Mouse (Mus musculus) C2C12 (cell line): ENCODE results near the gene Rab19. TPM values are rescaled to one million over a fixed set of nuclear protein-coding genes. Genes with fewer than 3 reads are reported as not detected.
A peak's percentile ranks its signal among the peaks of the same experiment; 100 is the strongest.
"Not testable (repeated sequence)": the region's sequence is repeated elsewhere in the genome, so short reads cannot be mapped to it uniquely, and the experiment has no call there.

Experiments
- H3K27me3 ChIP-seq: one replicate; pipeline ENCODE4 v1.6.1; 2011; ENCODE audit not compliant: control insufficient read depth, insufficient read depth, insufficient read length
- H3K36me3 ChIP-seq: one replicate; pipeline ENCODE4 v1.6.1; 2011; ENCODE audit not compliant: control insufficient read depth, insufficient read depth
- H3K4me3 ChIP-seq: one replicate; pipeline ENCODE4 v1.5.1; 2011; ENCODE audit warnings: mild to moderate bottlenecking, control low read depth; ENCODE audit not compliant: poor library complexity, insufficient read depth, severe bottlenecking
- H3K79me2 ChIP-seq: one replicate; pipeline ENCODE4 v1.6.1; 2011; ENCODE audit not compliant: control insufficient read depth, insufficient read depth
- H3K79me3 ChIP-seq: one replicate; pipeline ENCODE4 v1.6.1; 2011; ENCODE audit warnings: low read depth, control low read depth
- H3ac ChIP-seq: one replicate; pipeline ENCODE3; 2011; ENCODE audit warnings: low read depth; ENCODE audit not compliant: control insufficient read depth, insufficient read length
- CEBPB ChIP-seq: IDR thresholded peaks from one replicate; pipeline ENCODE4 v1.6.1; 2011; ENCODE audit warnings: low read depth, mild to moderate bottlenecking, control low read depth, moderate library complexity
- CTCF ChIP-seq: IDR thresholded peaks from one replicate; pipeline ENCODE4 v1.5.1; 2011; ENCODE audit not compliant: control insufficient read depth, insufficient read depth, insufficient read length
- FOSL1 ChIP-seq: IDR thresholded peaks from one replicate; pipeline ENCODE4 v1.8.0; 2011; ENCODE audit warnings: mild to moderate bottlenecking, low read length; ENCODE audit not compliant: poor library complexity, insufficient read depth, severe bottlenecking
- MAX ChIP-seq: IDR thresholded peaks from one replicate; pipeline ENCODE4 v1.6.1; 2011; ENCODE audit warnings: mild to moderate bottlenecking, control low read depth
- MYOD1 ChIP-seq: IDR thresholded peaks from one replicate; pipeline ENCODE4 v1.6.1; 2011; ENCODE audit warnings: low read depth; ENCODE audit not compliant: control insufficient read depth, insufficient read length
- MYOG ChIP-seq: IDR thresholded peaks from one replicate; pipeline ENCODE4 v1.6.1; 2011; ENCODE audit not compliant: control insufficient read depth, insufficient read length; ENCODE audit errors: extremely low read depth
- USF1 ChIP-seq: IDR thresholded peaks from one replicate; pipeline ENCODE4 v1.6.1; 2011; ENCODE audit warnings: low read depth, mild to moderate bottlenecking, control low read depth, moderate library complexity
- polyA plus RNA-seq: library from polyadenylated mRNA; unstranded; fragments of >200 nt; fragmentation: generic; extraction: Trizol; gene quantifications from one replicate; pipeline ENCODE4 v1.2.1, GENCODE M21; 2012; ENCODE audit warnings: missing spikeins

Rab19 gene
- polyA plus RNA-seq, 1 experiment: not detected

- Histone ChIP-seq H3K36me3 (peaks cover 5% of the 10 kb centered on the region), H3K79me2 (no peaks in the 10 kb centered on the region), H3K4me3 (no peak overlapping the region), H3ac (no peak overlapping the region), H3K27me3 (no peaks in the 10 kb centered on the region), H3K79me3 (no peaks in the 10 kb centered on the region)
- TF ChIP-seq CTCF (no peak), MAX (no peak), USF1 (no peak), MYOG (no peak), CEBPB (no peak), FOSL1 (no peak), MYOD1 (no peak)
Observed at GRCm38 (mm10) chr6:39406480-39406879, 25.5 kb downstream of the Rab19 start.

- TF ChIP-seq CEBPB: no peak
- no peak for TF ChIP-seq MYOG
- no peak for TF ChIP-seq FOSL1
- TF ChIP-seq MYOD1: no peak
- no peak for TF ChIP-seq MAX
- TF ChIP-seq USF1: no peak
- no peak for TF ChIP-seq CTCF
- Histone ChIP-seq H3K79me3 (peaks cover 4% of the 10 kb centered on the region), H3K79me2 (peaks cover 22% of the 10 kb centered on the region), H3K36me3 (no peaks in the 10 kb centered on the region), H3K27me3 (no peaks in the 10 kb centered on the region), H3K4me3 (no peak overlapping the region), H3ac (no peak overlapping the region)
Observed at GRCm38 (mm10) chr6:39414106-39414505, 33.1 kb downstream of the Rab19 start.

- Histone ChIP-seq H3K79me3 (peaks cover 4% of the 10 kb centered on the region), H3K4me3 (no peak overlapping the region), H3K27me3 (no peaks in the 10 kb centered on the region), H3ac (no peak overlapping the region), H3K79me2 (peaks cover 22% of the 10 kb centered on the region), H3K36me3 (no peaks in the 10 kb centered on the region)
- TF ChIP-seq CEBPB (no peak), MYOG (no peak), USF1 (no peak), MYOD1 (no peak)
Observed at GRCm38 (mm10) chr6:39415762-39416161, 34.8 kb downstream of the Rab19 start.

DNA sequence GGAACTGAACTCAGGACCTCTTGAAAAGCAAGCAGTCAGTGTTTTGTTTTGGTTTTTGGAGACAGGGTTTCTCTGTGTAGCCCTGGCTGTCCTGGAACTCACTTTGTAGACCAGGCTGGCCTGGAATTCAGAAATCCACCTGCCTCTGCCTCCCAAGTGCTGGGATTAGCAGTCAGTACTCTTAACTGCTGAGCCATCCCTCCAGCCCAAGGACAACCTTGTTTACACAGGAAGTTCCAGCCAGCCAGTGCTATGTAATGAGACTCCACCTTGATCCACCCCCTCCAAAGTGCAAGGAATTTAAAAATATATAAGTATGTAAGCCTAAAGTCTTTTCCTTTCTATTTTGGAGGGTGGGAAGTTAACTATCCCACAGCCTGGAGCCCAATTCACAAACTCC lies 35.7 kb downstream of the Rab19 start:
- not testable (repeated sequence) for H3ac ChIP-seq, H3K79me3 ChIP-seq, H3K36me3 ChIP-seq, H3K4me3 ChIP-seq, H3K27me3 ChIP-seq
- peaks cover 22% of the 10 kb centered on the region for H3K79me2 ChIP-seq

- Histone ChIP-seq H3K27me3 (no peaks in the 10 kb centered on the region), H3K4me3 (peak overlapping the region; percentile 84), H3ac (peak overlapping the region; percentile 53), H3K79me2 (peaks cover 4% of the 10 kb centered on the region), H3K36me3 (no peaks in the 10 kb centered on the region), H3K79me3 (peaks cover 1% of the 10 kb centered on the region)
- TF ChIP-seq MAX (no peak), MYOD1 (no peak), CTCF (no peak), CEBPB (no peak), MYOG (no peak), FOSL1 (no peak), USF1 (no peak)
Observed at GRCm38 (mm10) chr6:39419386-39419850, 38.4 kb downstream of the Rab19 start.

- no peaks in the 10 kb centered on the region for H3K36me3 ChIP-seq
Observed at GRCm38 (mm10) chr6:39419851-39420721, 39.1 kb downstream of the Rab19 start, which contains the start of gene Mkrn1. Gene Mkrn1, minus strand, starts transcription at chr6:39420462.

More at GRCm38 (mm10) chr6:39419851-39420721, 39.1 kb downstream of the Rab19 start, which contains the start of gene Mkrn1:
- no peak for TF ChIP-seq CEBPB
- Histone ChIP-seq H3K27me3 (no peaks in the 10 kb centered on the region), H3K4me3 (peak within 1 kb of the TSS; percentile 84), H3ac (peak within 1 kb of the TSS; percentile 53), H3K79me2 (peaks cover 4% of the 10 kb centered on the region), H3K79me3 (peaks cover 1% of the 10 kb centered on the region)
